Mouse (Mus musculus): ENCODE measurements around the gene Cd47.

GRCm38 (mm10) chr16:49771609-49772396 lies 28.5 kb upstream of the Cd47 start:
- TF ChIP-seq CTCF (IDR thresholded peaks at IDR 0.05; ENCODE audit: low read depth): no peak
- TF ChIP-seq EP300 (IDR thresholded peaks at IDR 0.05; ENCODE audit: low read depth): peak; percentile 98

All from liver, postnatal 0 days (tissue).